Mouse (Mus musculus) neural tube, embryonic 14.5 days (tissue): ENCODE data around the gene Wdr64. TPM values are rescaled to one million over a fixed set of nuclear protein-coding genes. Genes with fewer than 3 reads are reported as not detected.
A peak's percentile ranks its signal among the peaks of the same experiment; 100 is the strongest.

Source experiments
- ATAC-seq: fragments of 200-750 bp; cut with Nextera tagmentation; 2 replicates; pipeline ENCODE4 v1.8.0; 2017; ENCODE audit warnings: low read depth, mild to moderate bottlenecking, moderate TSS enrichment, moderate library complexity
- H3K27ac ChIP-seq: fragments of 300-500 bp; sonication (generic); 2 replicates; pipeline ENCODE4 v1.5.1; 2014; ENCODE audit warnings: low read depth, mild to moderate bottlenecking, control low read depth, low read length, moderate library complexity, mixed read lengths
- H3K27me3 ChIP-seq: fragments of 300-500 bp; sonication (generic); 2 replicates; pipeline ENCODE4 v1.6.1; 2014; ENCODE audit warnings: low read length; ENCODE audit not compliant: control insufficient read depth, insufficient read depth
- H3K36me3 ChIP-seq: fragments of 300-500 bp; sonication (generic); 2 replicates; pipeline ENCODE4 v1.6.1; 2014; ENCODE audit warnings: low read length, mixed read lengths; ENCODE audit not compliant: control insufficient read depth, insufficient read depth
- H3K4me1 ChIP-seq: fragments of 300-500 bp; sonication (generic); 2 replicates; pipeline ENCODE4 v1.6.1; 2014; ENCODE audit warnings: low read length; ENCODE audit not compliant: control insufficient read depth, insufficient read depth
- H3K4me2 ChIP-seq: fragments of 300-500 bp; sonication (generic); 2 replicates; pipeline ENCODE4 v1.6.1; 2014; ENCODE audit warnings: mild to moderate bottlenecking, low read depth, low read length, control low read depth
- H3K4me3 ChIP-seq: fragments of 300-500 bp; sonication (generic); 2 replicates; pipeline ENCODE4 v1.5.1; 2014; ENCODE audit warnings: low read depth, low read length, control low read depth, mixed read lengths
- H3K9ac ChIP-seq: fragments of 300-500 bp; sonication (generic); replicated peaks from 2 replicates; pipeline ENCODE4 v1.6.1; 2014; ENCODE audit warnings: low read depth, mild to moderate bottlenecking, control low read depth, low read length, mixed read lengths
- H3K9me3 ChIP-seq: fragments of 300-500 bp; sonication (generic); 2 replicates; pipeline ENCODE4 v1.6.1; 2016; ENCODE audit warnings: low read length; ENCODE audit not compliant: control insufficient read depth
- WGBS: fragments of 180-500 bp; shearing (Covaris S2); extraction: QIAGEN DNeasy Blood & Tissue Kit; methylation state at CpG from one replicate; pipeline ENCODE4 v1.1.7; 2014; 5-methylcytosine and 5-hydroxymethylcytosine counted together
- polyA plus RNA-seq: library from polyadenylated mRNA; unstranded; fragments of >200 nt; fragmentation: Nextera tagmentation; extraction: Ambion mirVana; gene quantifications from 2 replicates; pipeline ENCODE4 v1.2.1, GENCODE M21; 2014

Gene Wdr64
- polyA plus RNA-seq, 1 experiment from 2014 or later = not detected

DNA sequence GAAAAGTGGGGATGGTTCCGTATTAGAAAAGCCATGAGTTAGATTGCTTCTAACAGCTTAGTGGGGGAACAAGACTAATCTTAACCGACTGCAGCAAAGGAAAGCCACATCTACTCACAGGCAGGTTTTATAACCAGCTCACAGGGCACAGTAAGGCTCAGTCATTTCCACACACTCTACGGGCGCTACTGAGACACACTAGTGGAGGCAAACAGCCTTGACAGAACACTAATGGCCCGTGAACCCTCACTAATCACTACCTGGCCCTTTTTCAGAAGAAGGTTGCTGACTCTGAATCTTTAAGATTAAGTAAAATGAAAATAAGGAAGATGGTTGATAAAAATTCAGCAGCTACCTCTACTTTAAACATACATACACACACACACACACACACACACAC is 9.2 kb downstream of the Wdr64 start:
- Histone ChIP-seq H3K27ac (no peak overlapping the region), H3K9ac (no peak overlapping the region), H3K27me3 (no peaks in the 10 kb centered on the region), H3K4me1 (no peaks in the 10 kb centered on the region), H3K4me2 (no peak overlapping the region), H3K36me3 (no peaks in the 10 kb centered on the region), H3K9me3 (no peaks in the 10 kb centered on the region), H3K4me3 (no peak overlapping the region)
- no peak for ATAC-seq
- WGBS = 58% methylated on average over 5 of the region's 5 CpGs

DNA sequence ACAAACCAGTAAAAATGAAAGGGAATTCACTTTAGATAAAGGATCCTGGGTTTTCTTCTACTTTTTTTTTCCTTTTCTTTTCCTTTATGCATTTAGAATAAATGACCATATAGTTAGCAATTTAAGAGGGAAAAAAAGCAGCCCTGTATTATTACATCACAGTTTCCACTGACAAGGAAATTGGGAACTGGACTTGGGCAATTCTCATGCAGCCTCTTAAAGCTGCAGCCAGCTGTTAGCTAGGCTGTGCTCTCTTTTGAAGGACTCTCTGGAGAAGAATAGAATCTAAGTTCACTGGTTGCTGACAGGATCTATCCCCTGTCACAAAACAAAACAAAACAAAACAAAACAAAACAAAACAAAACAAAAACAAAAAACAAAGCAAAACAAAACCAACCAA is 9.6 kb downstream of the Wdr64 start:
- H3K27ac ChIP-seq = no peak overlapping the region
- H3K4me3 ChIP-seq = no peak overlapping the region
- H3K9ac ChIP-seq = no peak overlapping the region
- H3K9me3 ChIP-seq = no peaks in the 10 kb centered on the region
- no peaks in the 10 kb centered on the region for H3K27me3 ChIP-seq
- ATAC-seq = no peak
- no peak overlapping the region for H3K4me2 ChIP-seq
- H3K4me1 ChIP-seq = no peaks in the 10 kb centered on the region
- no peaks in the 10 kb centered on the region for H3K36me3 ChIP-seq

DNA sequence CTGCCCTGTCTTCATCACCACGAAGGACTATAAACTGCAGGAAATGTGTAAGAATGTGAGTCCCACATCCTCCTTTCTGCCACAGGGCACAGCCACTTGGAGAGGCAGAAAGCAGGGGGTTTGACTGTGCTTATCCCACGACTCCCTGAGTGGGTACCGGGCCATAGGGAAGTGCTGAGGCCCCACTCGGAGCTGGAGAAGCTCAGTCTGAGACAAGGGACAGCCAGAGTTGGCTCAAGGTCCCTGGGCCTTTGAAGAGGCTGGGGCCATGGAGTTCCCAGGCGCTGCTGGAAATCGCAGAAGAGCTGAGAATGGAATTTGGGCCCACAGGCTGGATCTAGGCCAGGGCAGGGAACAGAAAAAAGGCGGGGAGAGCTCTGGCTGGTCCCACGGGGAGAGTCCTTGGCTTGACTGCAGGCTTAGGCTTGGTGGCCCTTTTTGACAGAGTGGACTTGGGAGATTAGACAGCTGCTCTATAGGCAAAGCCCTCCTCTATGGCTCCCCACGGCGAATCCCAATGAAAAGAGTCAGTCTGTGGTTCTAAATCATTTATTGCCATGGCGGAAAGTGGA is 14.0 kb downstream of the Wdr64 start:
- no peak for ATAC-seq
- Histone ChIP-seq H3K9me3 (no peaks in the 10 kb centered on the region), H3K4me2 (no peak overlapping the region), H3K27ac (no peak overlapping the region), H3K27me3 (no peaks in the 10 kb centered on the region), H3K36me3 (no peaks in the 10 kb centered on the region), H3K9ac (no peak overlapping the region), H3K4me1 (no peaks in the 10 kb centered on the region), H3K4me3 (no peak overlapping the region)
- 83% methylated on average over 11 of the region's 11 CpGs for WGBS

DNA sequence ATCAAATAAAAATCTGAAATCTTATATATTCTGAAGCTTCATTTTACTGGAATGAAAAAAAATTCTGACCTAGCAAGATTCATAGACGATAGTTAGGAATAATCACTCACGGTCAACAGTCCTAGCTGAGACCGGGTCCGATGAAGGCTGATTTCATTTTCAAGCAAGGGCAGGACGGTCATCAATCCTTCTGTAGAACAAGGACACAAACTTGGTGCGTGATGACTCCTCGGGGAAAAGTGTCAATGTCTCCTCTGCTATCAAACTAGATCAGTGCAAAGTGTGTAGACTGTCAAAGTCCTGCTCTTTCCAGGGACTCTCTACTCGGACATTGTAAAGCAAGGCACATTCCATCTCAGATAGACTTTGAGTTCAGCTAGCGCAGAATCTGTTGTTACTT is 18.4 kb downstream of the Wdr64 start:
- Histone ChIP-seq H3K4me1 (no peaks in the 10 kb centered on the region), H3K27me3 (no peaks in the 10 kb centered on the region), H3K27ac (no peak overlapping the region), H3K9ac (no peak overlapping the region), H3K4me2 (no peak overlapping the region), H3K4me3 (no peak overlapping the region), H3K9me3 (no peaks in the 10 kb centered on the region), H3K36me3 (no peaks in the 10 kb centered on the region)
- ATAC-seq = no peak
- 96% methylated on average over 9 of the region's 9 CpGs for WGBS

DNA sequence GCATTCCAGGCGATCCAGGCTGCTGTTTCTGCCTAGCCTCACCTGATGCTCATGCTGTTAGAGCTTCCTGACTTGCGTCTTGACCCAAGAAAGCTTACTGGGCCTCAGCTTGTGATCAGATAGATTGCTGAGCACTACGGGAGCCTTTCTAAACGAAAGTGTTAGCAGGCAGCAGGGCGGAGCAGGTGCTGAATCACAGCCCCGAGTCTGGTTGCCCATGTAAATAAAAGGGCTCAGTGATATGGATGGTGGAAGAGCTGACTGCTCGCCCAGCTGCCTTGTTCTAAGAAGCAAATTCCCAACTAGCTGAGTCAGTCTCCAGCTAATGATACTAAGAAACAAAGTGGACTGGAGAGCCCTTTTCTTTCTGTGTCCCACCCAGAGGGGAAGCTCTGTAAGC is 27.4 kb downstream of the Wdr64 start:
- Histone ChIP-seq H3K9ac (no peak overlapping the region), H3K27me3 (no peaks in the 10 kb centered on the region), H3K36me3 (no peaks in the 10 kb centered on the region), H3K27ac (no peak overlapping the region), H3K9me3 (no peaks in the 10 kb centered on the region), H3K4me3 (no peak overlapping the region), H3K4me2 (no peak overlapping the region), H3K4me1 (no peaks in the 10 kb centered on the region)
- WGBS = 37% methylated on average over 7 of the region's 7 CpGs
- no peak; the same call in 1 of the 2 replicates for ATAC-seq

DNA sequence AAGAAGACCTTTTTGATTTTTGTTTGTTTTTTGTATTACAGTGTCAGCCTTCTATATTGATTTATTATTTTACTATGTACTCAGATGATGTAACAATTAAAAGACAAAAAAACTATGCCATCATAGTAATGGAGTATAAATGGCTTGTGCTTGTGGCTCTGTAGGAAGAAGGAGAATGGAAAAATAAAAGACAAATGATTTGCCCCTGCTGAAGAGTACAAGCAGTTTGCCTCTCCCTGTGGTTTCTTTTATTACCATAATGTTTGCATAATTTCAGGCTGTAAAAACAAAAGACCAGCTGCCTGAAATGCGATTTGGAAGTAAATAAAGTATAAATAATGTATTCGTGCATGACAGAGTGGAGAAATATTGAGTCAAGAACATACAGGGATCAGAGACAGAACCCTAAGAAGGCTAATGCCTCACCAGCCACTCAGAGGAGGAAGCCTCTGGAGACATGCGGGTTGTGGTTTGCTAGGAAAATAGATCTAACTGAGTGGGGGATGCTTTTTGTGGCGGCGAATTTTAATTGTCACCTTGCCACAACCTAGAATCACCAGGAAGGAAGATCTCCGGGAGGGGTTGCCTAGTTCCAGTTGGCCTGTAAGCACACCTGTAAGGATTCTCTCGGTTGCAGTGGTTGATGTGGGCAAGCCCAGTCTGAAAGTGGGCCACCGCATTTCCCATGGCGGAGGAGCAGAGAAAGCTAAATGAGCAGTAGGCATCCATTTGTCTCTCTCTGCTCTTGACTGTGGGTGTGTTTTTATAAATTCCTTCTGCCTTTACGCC is 56.4 kb downstream of the Wdr64 start:
- Histone ChIP-seq H3K4me3 (no peak overlapping the region), H3K9ac (no peak overlapping the region), H3K27me3 (no peaks in the 10 kb centered on the region), H3K27ac (no peak overlapping the region; the same call in 1 of the 2 replicates), H3K9me3 (no peaks in the 10 kb centered on the region), H3K4me2 (no peak overlapping the region), H3K36me3 (no peaks in the 10 kb centered on the region), H3K4me1 (no peaks in the 10 kb centered on the region)
- ATAC-seq = peak; percentile 87
- 56% methylated on average over 10 of the region's 10 CpGs for WGBS

DNA sequence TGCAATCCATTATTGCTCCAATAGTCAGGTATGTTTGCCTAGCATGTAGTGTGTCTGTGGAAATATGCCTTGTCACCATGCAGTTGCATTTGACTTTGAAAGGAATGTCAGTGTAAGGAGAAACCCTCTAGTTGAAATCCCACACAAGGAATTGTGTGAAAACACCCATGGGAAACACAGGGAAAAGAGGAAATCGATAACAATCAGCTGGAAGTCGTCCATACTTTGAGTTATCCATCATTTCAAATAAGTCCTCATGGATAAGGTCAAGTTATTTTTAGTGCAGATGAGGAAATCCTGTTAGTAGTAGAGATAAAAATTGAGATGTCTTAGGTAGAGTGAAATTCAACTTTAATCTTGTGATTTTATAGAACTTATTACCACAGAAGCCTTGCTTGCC is 96.3 kb downstream of the Wdr64 start:
- 70% methylated on average over 2 of the region's 2 CpGs for WGBS
- no peaks in the 10 kb centered on the region for H3K4me1 ChIP-seq
- ATAC-seq = no peak

DNA sequence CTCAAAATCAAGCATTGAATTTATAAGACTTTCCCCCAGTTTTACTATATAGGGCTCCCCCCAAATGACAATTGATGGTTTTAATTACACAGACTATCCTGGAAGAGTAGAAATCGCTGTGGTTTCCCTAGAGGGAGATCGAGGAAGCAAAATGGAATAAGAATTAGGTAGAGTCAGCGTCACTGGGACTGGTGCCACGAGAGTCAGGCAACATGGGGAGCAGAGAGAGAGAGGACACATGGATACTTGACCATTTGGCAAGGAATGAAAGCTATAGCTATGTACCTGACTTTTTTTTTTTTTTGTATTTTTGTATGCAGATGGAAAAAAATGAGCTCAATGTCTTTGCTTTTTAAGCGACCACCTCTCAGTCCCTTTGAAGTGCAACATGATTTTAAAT is 110.0 kb downstream of the Wdr64 start:
- whole genome bisulfite sequencing = 62% methylated on average over 5 of the region's 5 CpGs
- Histone ChIP-seq H3K4me1 (no peaks in the 10 kb centered on the region), H3K36me3 (no peaks in the 10 kb centered on the region), H3K9me3 (no peaks in the 10 kb centered on the region), H3K4me2 (no peak overlapping the region), H3K4me3 (no peak overlapping the region), H3K27ac (no peak overlapping the region), H3K9ac (no peak overlapping the region), H3K27me3 (no peaks in the 10 kb centered on the region)
- ATAC-seq = no peak

More for the DNA sequence above, 96.3 kb downstream of the Wdr64 start:
- no peak overlapping the region for H3K4me2 ChIP-seq
- H3K27ac ChIP-seq = no peak overlapping the region
- no peak overlapping the region for H3K4me3 ChIP-seq
- no peaks in the 10 kb centered on the region for H3K27me3 ChIP-seq
- H3K9me3 ChIP-seq = no peaks in the 10 kb centered on the region
- no peak overlapping the region for H3K9ac ChIP-seq
- no peaks in the 10 kb centered on the region for H3K36me3 ChIP-seq

DNA sequence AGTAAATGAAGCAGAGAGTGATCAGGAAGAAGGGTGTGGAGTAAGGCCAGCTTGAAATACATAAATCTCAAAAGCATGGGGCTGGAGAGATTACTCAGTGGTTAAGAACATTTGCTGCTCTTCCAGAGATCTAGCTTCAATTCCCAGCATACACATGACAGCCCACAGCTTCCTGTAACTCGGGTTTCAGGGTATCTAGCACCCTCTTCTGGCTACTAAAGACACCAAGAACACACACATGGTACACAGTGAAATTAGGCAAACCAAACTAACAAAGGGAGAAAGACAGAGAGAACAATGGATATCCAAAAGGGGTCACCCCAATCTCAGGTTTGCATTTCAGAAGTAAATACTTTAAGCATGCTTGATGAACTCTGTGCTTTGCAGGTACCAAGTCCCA is 113.2 kb downstream of the Wdr64 start:
- Histone ChIP-seq H3K27ac (no peak overlapping the region), H3K4me3 (no peak overlapping the region), H3K36me3 (no peaks in the 10 kb centered on the region), H3K9me3 (no peaks in the 10 kb centered on the region), H3K9ac (no peak overlapping the region), H3K27me3 (no peaks in the 10 kb centered on the region), H3K4me1 (no peaks in the 10 kb centered on the region), H3K4me2 (no peak overlapping the region)
- no peak for ATAC-seq
- 33% methylated on average over 1 of the region's 1 CpGs for WGBS
